Mouse (Mus musculus) heart, embryonic 14.5 days (tissue): ENCODE results near the gene Lin9. TPM values are rescaled to one million over a fixed set of nuclear protein-coding genes. Genes with fewer than 3 reads are reported as not detected.

Experiments used
- ATAC-seq: fragments of 200-750 bp; cut with Nextera tagmentation; 2 replicates; pipeline ENCODE4 v1.8.0; 2017; ENCODE audit warnings: low read depth, moderate TSS enrichment; ENCODE audit not compliant: insufficient number of reproducible peaks, insufficient read depth, low FRiP score
- H3K27ac ChIP-seq, 2 experiments: fragments of 200-500 bp in 1 of 2; fragments of 300-500 bp in 1 of 2; sonication (generic) in 1 of 2; replicated peaks in 1 of 2; 2 replicates each; pipeline ENCODE4 v1.5.1; 2012 to 2014; ENCODE audit warnings: low read depth in 2 of 2, low read length in 2 of 2, control low read depth in 1 of 2, mild to moderate bottlenecking in 1 of 2, mixed read lengths in 1 of 2; ENCODE audit not compliant: control insufficient read depth in 1 of 2, insufficient read depth in 1 of 2
- H3K27me3 ChIP-seq: fragments of 300-500 bp; sonication (generic); 2 replicates; pipeline ENCODE4 v1.6.1; 2014; ENCODE audit warnings: mild to moderate bottlenecking, low read length, control low read depth; ENCODE audit not compliant: control insufficient read depth, insufficient read depth
- H3K36me3 ChIP-seq: fragments of 300-500 bp; sonication (generic); 2 replicates; pipeline ENCODE4 v1.6.1; 2014; ENCODE audit warnings: mild to moderate bottlenecking, control low read depth, low read length, mixed read lengths; ENCODE audit not compliant: control insufficient read depth, insufficient read depth
- H3K4me1 ChIP-seq, 2 experiments: fragments of 200-500 bp in 1 of 2; fragments of 300-500 bp in 1 of 2; sonication (generic) in 1 of 2; 2 replicates each; pipeline ENCODE4 v1.6.1; 2012 to 2014; ENCODE audit warnings: low read length in 2 of 2, control low read depth in 1 of 2, mixed read lengths in 1 of 2; ENCODE audit not compliant: control insufficient read depth in 2 of 2, insufficient read depth in 2 of 2
- H3K4me2 ChIP-seq: fragments of 300-500 bp; sonication (generic); 2 replicates; pipeline ENCODE4 v1.6.1; 2014; ENCODE audit warnings: mild to moderate bottlenecking, low read length
- H3K4me3 ChIP-seq, 2 experiments: fragments of 200-500 bp in 1 of 2; fragments of 300-500 bp in 1 of 2; sonication (generic) in 1 of 2; 2 replicates each; pipeline ENCODE4 v1.5.1; 2012 to 2014; ENCODE audit warnings: low read length in 2 of 2, mild to moderate bottlenecking in 2 of 2, control low read depth in 1 of 2, low read depth in 1 of 2, moderate library complexity in 1 of 2; ENCODE audit not compliant: control insufficient read depth in 1 of 2, insufficient read depth in 1 of 2
- H3K9ac ChIP-seq: fragments of 300-500 bp; sonication (generic); 2 replicates; pipeline ENCODE4 v1.6.1; 2014; ENCODE audit warnings: mild to moderate bottlenecking, low read length
- H3K9me3 ChIP-seq: fragments of 300-500 bp; sonication (generic); 2 replicates; pipeline ENCODE4 v1.6.1; 2016; ENCODE audit warnings: low read length, control low read depth; ENCODE audit not compliant: control insufficient read depth
- WGBS: fragments of 180-500 bp; shearing (Covaris S2); extraction: QIAGEN DNeasy Blood & Tissue Kit; methylation state at CpG from one replicate; pipeline ENCODE4 v1.1.7; 2014; 5-methylcytosine and 5-hydroxymethylcytosine counted together
- polyA plus RNA-seq: library from polyadenylated mRNA; unstranded; fragments of >200 nt; fragmentation: Nextera tagmentation; extraction: Ambion mirVana; gene quantifications from 2 replicates; pipeline ENCODE4 v1.2.1, GENCODE M21; 2014

Lin9 gene
- polyA plus RNA-seq, 1 experiment from 2014 or later: 13.8 TPM

- no peaks in the 10 kb centered on the region for H3K27me3 ChIP-seq
- no peak overlapping the region for H3K4me3 ChIP-seq
- H3K4me1 ChIP-seq: peaks cover 2 to 19% of the 10 kb centered on the region in 2 experiments
- no peaks in the 10 kb centered on the region for H3K36me3 ChIP-seq
- no peaks in the 10 kb centered on the region for H3K9me3 ChIP-seq
- ATAC-seq: no peak
- H3K4me2 ChIP-seq: no peak overlapping the region
- H3K27ac ChIP-seq: no peak overlapping the region
- H3K9ac ChIP-seq: no peak overlapping the region
- 37% methylated on average over 1 of the region's 1 CpGs for WGBS
Measured at GRCm38 (mm10) chr1:180723701-180724238, 82.8 kb downstream of the Lin9 start.

GRCm38 (mm10) chr1:180725704-180726179 is 84.8 kb downstream of the Lin9 start, which contains the start of gene Acbd3:
TSS of gene Acbd3 (plus strand) at chr1:180726043.
- H3K9me3 ChIP-seq: no peaks in the 10 kb centered on the region
- peaks cover 4 to 32% of the 10 kb centered on the region in 2 experiments for H3K4me1 ChIP-seq
- peak within 1 kb of the TSS; percentile 73 for H3K4me2 ChIP-seq
- H3K27me3 ChIP-seq: no peaks in the 10 kb centered on the region
- no peaks in the 10 kb centered on the region for H3K36me3 ChIP-seq
- H3K27ac ChIP-seq: peak within 1 kb of the TSS; percentile 77 to 91
- peak; percentile 94 for ATAC-seq
- under 1% methylated on average over 52 of the region's 52 CpGs for WGBS
- peak within 1 kb of the TSS; percentile 99 for H3K9ac ChIP-seq
- peak within 1 kb of the TSS; percentile 97 to 100 for H3K4me3 ChIP-seq

- Histone ChIP-seq H3K9ac (peak overlapping the region; percentile 99), H3K4me2 (peak overlapping the region; percentile 69), H3K36me3 (no peaks in the 10 kb centered on the region), H3K4me1 (peaks cover 4 to 32% of the 10 kb centered on the region in 2 experiments), H3K4me3 (peak overlapping the region; percentile 97 to 100), H3K27ac (peak overlapping the region; percentile 77 to 91), H3K9me3 (no peaks in the 10 kb centered on the region), H3K27me3 (no peaks in the 10 kb centered on the region)
- WGBS: under 1% methylated on average over 33 of the region's 42 CpGs
- peak; percentile 69 for ATAC-seq
Measured at GRCm38 (mm10) chr1:180726183-180726582, 85.2 kb downstream of the Lin9 start.

- Histone ChIP-seq H3K27me3 (no peaks in the 10 kb centered on the region), H3K27ac (no peak overlapping the region), H3K4me2 (no peak overlapping the region), H3K4me1 (peaks cover 4 to 32% of the 10 kb centered on the region in 2 experiments), H3K36me3 (peaks cover 7% of the 10 kb centered on the region), H3K4me3 (no peak overlapping the region), H3K9ac (no peak overlapping the region), H3K9me3 (no peaks in the 10 kb centered on the region)
- 81% methylated on average over 3 of the region's 3 CpGs for WGBS
- ATAC-seq: no peak
Measured at GRCm38 (mm10) chr1:180729231-180729630, 88.3 kb downstream of the Lin9 start.

Other genes with a start within 250 kb of the Lin9 start
- gene Stum, start 157.6 kb upstream of the Lin9 start, polyA plus RNA-seq: 0.45 and 0.97 TPM in 2 replicates
- 78.1 and 85.2 TPM in 2 replicates for gene Parp1, start 72.2 kb upstream of the Lin9 start, polyA plus RNA-seq
- gene Mixl1, start 55.9 kb downstream of the Lin9 start, polyA plus RNA-seq: 0.14 TPM in 1 of 2 replicates, not detected in the other
- gene Acbd3, start 84.9 kb downstream of the Lin9 start, polyA plus RNA-seq: 23.7 and 24.6 TPM in 2 replicates
- 1,749 and 1,827 TPM in 2 replicates for gene H3f3a, start 172.8 kb downstream of the Lin9 start, polyA plus RNA-seq
- gene Sde2, start 210.0 kb downstream of the Lin9 start, polyA plus RNA-seq: 22.3 TPM in 2 replicates